Mouse (Mus musculus): Measurements from ENCODE around the gene Vamp1. TPM values are rescaled to one million over a fixed set of nuclear protein-coding genes. Genes with fewer than 3 reads are reported as not detected.

Gene Vamp1
- polyA plus RNA-seq, 1 experiment from 2014 or later: 21.2 TPM

GRCm38 (mm10) chr6:125196301-125196700 is 19.1 kb upstream of the Vamp1 start:
- H3K4me2 ChIP-seq (ENCODE audit: low read length): no peak overlapping the region
- no peak overlapping the region for H3K9ac ChIP-seq (ENCODE audit: low read depth, low read length)
- peaks cover 9% of the 10 kb centered on the region for H3K4me1 ChIP-seq (ENCODE audit: control insufficient read depth, insufficient read depth, low read length)
- no peaks in the 10 kb centered on the region for H3K9me3 ChIP-seq (replicated peaks; ENCODE audit: control insufficient read depth, low read length, poor library complexity, severe bottlenecking)
- no peaks in the 10 kb centered on the region for H3K27me3 ChIP-seq (ENCODE audit: control insufficient read depth, insufficient read depth, low read depth, low read length)
- no peak overlapping the region for H3K4me3 ChIP-seq (ENCODE audit: low read depth, low read length)
- ATAC-seq: no peak
- H3K27ac ChIP-seq (ENCODE audit: low read length): no peak overlapping the region
- 25% methylated on average over 3 of the region's 3 CpGs for WGBS
- peaks cover 4% of the 10 kb centered on the region; the same call in 1 of the 2 replicates for H3K36me3 ChIP-seq (ENCODE audit: control insufficient read depth, insufficient read depth, low read length)

GRCm38 (mm10) chr6:125197166-125197565 is 18.2 kb upstream of the Vamp1 start:
- Histone ChIP-seq H3K4me1 (ENCODE audit: control insufficient read depth, insufficient read depth, low read length) (peaks cover 9% of the 10 kb centered on the region), H3K27ac (ENCODE audit: low read length) (no peak overlapping the region), H3K36me3 (ENCODE audit: control insufficient read depth, insufficient read depth, low read length) (peaks cover 4% of the 10 kb centered on the region; the same call in 1 of the 2 replicates), H3K4me3 (ENCODE audit: low read depth, low read length) (no peak overlapping the region), H3K9ac (ENCODE audit: low read depth, low read length) (no peak overlapping the region), H3K27me3 (ENCODE audit: control insufficient read depth, insufficient read depth, low read depth, low read length) (no peaks in the 10 kb centered on the region), H3K9me3 (replicated peaks; ENCODE audit: control insufficient read depth, low read length, poor library complexity, severe bottlenecking) (no peaks in the 10 kb centered on the region), H3K4me2 (ENCODE audit: low read length) (no peak overlapping the region)
- no peak for ATAC-seq
- 82% methylated on average over 5 of the region's 5 CpGs for WGBS

DNA sequence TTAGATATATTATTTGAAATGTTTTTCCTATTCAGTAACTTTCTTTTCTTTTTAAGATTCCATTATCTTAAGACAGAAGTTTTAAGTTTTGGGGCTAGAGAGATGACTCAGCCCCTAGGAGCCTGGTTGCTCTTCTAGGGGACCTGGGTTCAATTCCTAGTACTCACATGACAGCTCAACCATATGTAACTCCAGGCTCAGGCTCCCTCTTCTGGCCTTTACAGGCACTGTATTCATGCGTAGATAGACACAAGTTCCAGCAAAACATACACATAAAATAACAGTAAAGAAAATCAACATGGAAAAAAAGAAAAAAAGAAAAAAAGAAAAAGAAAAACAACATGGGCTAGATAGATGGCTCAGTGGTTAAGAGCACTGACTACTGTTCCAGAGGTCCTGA is 4.9 kb upstream of the Vamp1 start:
- H3K27ac ChIP-seq (ENCODE audit: low read length): no peak overlapping the region
- H3K9ac ChIP-seq (ENCODE audit: low read depth, low read length): no peak overlapping the region
- peaks cover 5% of the 10 kb centered on the region; the same call in 1 of the 2 replicates for H3K27me3 ChIP-seq (ENCODE audit: control insufficient read depth, insufficient read depth, low read depth, low read length)
- H3K4me1 ChIP-seq (ENCODE audit: control insufficient read depth, insufficient read depth, low read length): no peaks in the 10 kb centered on the region
- WGBS: 93% methylated on average over 1 of the region's 1 CpGs
- no peak for ATAC-seq
- H3K36me3 ChIP-seq (ENCODE audit: control insufficient read depth, insufficient read depth, low read length): no peaks in the 10 kb centered on the region
- no peaks in the 10 kb centered on the region for H3K9me3 ChIP-seq (replicated peaks; ENCODE audit: control insufficient read depth, low read length, poor library complexity, severe bottlenecking)
- H3K4me2 ChIP-seq (ENCODE audit: low read length): no peak overlapping the region
- H3K4me3 ChIP-seq (ENCODE audit: low read depth, low read length): no peak overlapping the region

DNA sequence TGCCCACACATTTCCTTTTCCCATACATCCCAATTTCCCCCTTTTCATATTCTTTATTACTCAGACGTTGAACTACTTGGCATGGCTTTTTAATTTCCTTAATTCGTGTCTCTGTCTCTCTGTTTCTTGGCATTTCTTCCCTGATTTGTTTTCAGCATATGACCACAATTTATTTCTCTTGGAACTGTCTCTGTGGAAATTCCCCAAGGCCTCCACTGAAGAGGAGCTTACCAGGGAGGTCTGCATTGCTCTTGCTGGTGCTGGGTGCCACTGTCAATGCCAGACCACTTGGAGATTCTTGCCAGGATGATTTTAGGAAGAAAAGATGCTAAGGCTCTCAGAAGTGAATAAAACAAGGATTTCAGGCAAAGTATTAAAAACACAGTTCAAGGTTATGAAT is 2.7 kb upstream of the Vamp1 start:
- peaks cover 5% of the 10 kb centered on the region; the same call in 1 of the 2 replicates for H3K27me3 ChIP-seq (ENCODE audit: control insufficient read depth, insufficient read depth, low read depth, low read length)
- no peak overlapping the region for H3K9ac ChIP-seq (ENCODE audit: low read depth, low read length)
- peaks cover 7% of the 10 kb centered on the region for H3K4me1 ChIP-seq (ENCODE audit: control insufficient read depth, insufficient read depth, low read length)
- no peak overlapping the region for H3K4me2 ChIP-seq (ENCODE audit: low read length)
- H3K4me3 ChIP-seq (ENCODE audit: low read depth, low read length): no peak overlapping the region
- H3K27ac ChIP-seq (ENCODE audit: low read length): no peak overlapping the region
- H3K9me3 ChIP-seq (replicated peaks; ENCODE audit: control insufficient read depth, low read length, poor library complexity, severe bottlenecking): no peaks in the 10 kb centered on the region
- no peak for ATAC-seq
- H3K36me3 ChIP-seq (ENCODE audit: control insufficient read depth, insufficient read depth, low read length): no peaks in the 10 kb centered on the region
- WGBS: 58% methylated on average over 2 of the region's 2 CpGs

GRCm38 (mm10) chr6:125213129-125213528 is 2.2 kb upstream of the Vamp1 start:
- no peak for ATAC-seq
- H3K4me1 ChIP-seq (ENCODE audit: control insufficient read depth, insufficient read depth, low read length): peaks cover 7% of the 10 kb centered on the region
- peaks cover 5% of the 10 kb centered on the region; the same call in 1 of the 2 replicates for H3K27me3 ChIP-seq (ENCODE audit: control insufficient read depth, insufficient read depth, low read depth, low read length)
- H3K9ac ChIP-seq (ENCODE audit: low read depth, low read length): no peak overlapping the region
- 79% methylated on average over 6 of the region's 6 CpGs for WGBS
- H3K9me3 ChIP-seq (replicated peaks; ENCODE audit: control insufficient read depth, low read length, poor library complexity, severe bottlenecking): no peaks in the 10 kb centered on the region
- no peak overlapping the region for H3K27ac ChIP-seq (ENCODE audit: low read length)
- no peak overlapping the region for H3K4me3 ChIP-seq (ENCODE audit: low read depth, low read length)
- no peaks in the 10 kb centered on the region for H3K36me3 ChIP-seq (ENCODE audit: control insufficient read depth, insufficient read depth, low read length)
- no peak overlapping the region for H3K4me2 ChIP-seq (ENCODE audit: low read length)

GRCm38 (mm10) chr6:125213715-125214114 is 1.6 kb upstream of the Vamp1 start:
- Histone ChIP-seq H3K27ac (ENCODE audit: low read length) (no peak overlapping the region), H3K4me1 (ENCODE audit: control insufficient read depth, insufficient read depth, low read length) (peaks cover 7% of the 10 kb centered on the region), H3K36me3 (ENCODE audit: control insufficient read depth, insufficient read depth, low read length) (no peaks in the 10 kb centered on the region), H3K9ac (ENCODE audit: low read depth, low read length) (no peak overlapping the region), H3K27me3 (ENCODE audit: control insufficient read depth, insufficient read depth, low read depth, low read length) (peaks cover 5% of the 10 kb centered on the region; the same call in 1 of the 2 replicates), H3K9me3 (replicated peaks; ENCODE audit: control insufficient read depth, low read length, poor library complexity, severe bottlenecking) (no peaks in the 10 kb centered on the region), H3K4me3 (ENCODE audit: low read depth, low read length) (no peak overlapping the region), H3K4me2 (ENCODE audit: low read length) (no peak overlapping the region)
- no peak for ATAC-seq
- WGBS: 87% methylated on average over 6 of the region's 6 CpGs

DNA sequence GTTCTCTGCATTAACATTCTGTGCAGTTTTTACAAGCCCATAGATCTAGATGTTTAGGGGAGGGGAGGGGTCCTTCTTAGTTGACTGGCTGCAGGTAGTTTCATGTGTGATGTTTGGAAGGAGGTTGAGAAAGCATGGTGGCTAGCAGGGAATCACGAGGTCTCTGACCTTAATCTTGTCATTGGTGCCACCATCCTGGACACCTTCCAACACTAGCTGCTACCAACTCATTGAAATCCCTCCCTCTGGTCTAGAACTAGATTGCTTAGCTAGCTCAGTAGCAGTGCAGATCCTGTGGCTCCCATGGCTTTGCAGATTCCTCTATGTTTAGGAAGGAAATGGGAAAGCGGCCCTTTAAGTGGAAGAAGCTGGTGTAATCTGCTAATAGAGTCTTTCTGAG is 1.5 kb downstream of the Vamp1 start:
- Histone ChIP-seq H3K9me3 (replicated peaks; ENCODE audit: control insufficient read depth, low read length, poor library complexity, severe bottlenecking) (no peaks in the 10 kb centered on the region), H3K4me2 (ENCODE audit: low read length) (no peak overlapping the region), H3K9ac (ENCODE audit: low read depth, low read length) (no peak overlapping the region), H3K4me1 (ENCODE audit: control insufficient read depth, insufficient read depth, low read length) (peaks cover 7% of the 10 kb centered on the region), H3K36me3 (ENCODE audit: control insufficient read depth, insufficient read depth, low read length) (no peaks in the 10 kb centered on the region), H3K27me3 (ENCODE audit: control insufficient read depth, insufficient read depth, low read depth, low read length) (peaks cover 5% of the 10 kb centered on the region; the same call in 1 of the 2 replicates), H3K4me3 (ENCODE audit: low read depth, low read length) (no peak overlapping the region), H3K27ac (ENCODE audit: low read length) (no peak overlapping the region)
- 78% methylated on average over 2 of the region's 2 CpGs for WGBS
- ATAC-seq: no peak

- no peak overlapping the region for H3K9ac ChIP-seq (ENCODE audit: low read depth, low read length)
- H3K27ac ChIP-seq (ENCODE audit: low read length): no peak overlapping the region
- H3K36me3 ChIP-seq (ENCODE audit: control insufficient read depth, insufficient read depth, low read length): no peaks in the 10 kb centered on the region
- no peaks in the 10 kb centered on the region for H3K9me3 ChIP-seq (replicated peaks; ENCODE audit: control insufficient read depth, low read length, poor library complexity, severe bottlenecking)
- no peak overlapping the region for H3K4me2 ChIP-seq (ENCODE audit: low read length)
- peaks cover 7% of the 10 kb centered on the region for H3K4me1 ChIP-seq (ENCODE audit: control insufficient read depth, insufficient read depth, low read length)
- whole genome bisulfite sequencing: 90% methylated on average over 11 of the region's 11 CpGs
- no peak for ATAC-seq
- H3K27me3 ChIP-seq (ENCODE audit: control insufficient read depth, insufficient read depth, low read depth, low read length): peaks cover 5% of the 10 kb centered on the region; the same call in 1 of the 2 replicates
- H3K4me3 ChIP-seq (ENCODE audit: low read depth, low read length): no peak overlapping the region
Measured at GRCm38 (mm10) chr6:125217899-125218298, 2.5 kb downstream of the Vamp1 start.

- no peak overlapping the region for H3K4me3 ChIP-seq (ENCODE audit: low read depth, low read length)
- H3K4me2 ChIP-seq (ENCODE audit: low read length): no peak overlapping the region
- WGBS: 89% methylated on average over 4 of the region's 4 CpGs
- no peak overlapping the region for H3K9ac ChIP-seq (ENCODE audit: low read depth, low read length)
- peaks cover 7% of the 10 kb centered on the region for H3K4me1 ChIP-seq (ENCODE audit: control insufficient read depth, insufficient read depth, low read length)
- H3K27me3 ChIP-seq (ENCODE audit: control insufficient read depth, insufficient read depth, low read depth, low read length): no peaks in the 10 kb centered on the region
- no peak for ATAC-seq
- H3K9me3 ChIP-seq (replicated peaks; ENCODE audit: control insufficient read depth, low read length, poor library complexity, severe bottlenecking): no peaks in the 10 kb centered on the region
- H3K36me3 ChIP-seq (ENCODE audit: control insufficient read depth, insufficient read depth, low read length): no peaks in the 10 kb centered on the region
- H3K27ac ChIP-seq (ENCODE audit: low read length): no peak overlapping the region
Measured at GRCm38 (mm10) chr6:125218963-125219362, 3.6 kb downstream of the Vamp1 start.
